Mouse (Mus musculus) spleen, postnatal 36 days (tissue): Measurements from ENCODE around the gene Spred2.

Experiments
- DNase-seq, 2 experiments: peaks; one replicate each; pipeline ENCODE4 v3.0.0; 2022; ENCODE audit warnings: low spot score in 2 of 2, mixed read lengths in 1 of 2

Spred2 gene

DNA sequence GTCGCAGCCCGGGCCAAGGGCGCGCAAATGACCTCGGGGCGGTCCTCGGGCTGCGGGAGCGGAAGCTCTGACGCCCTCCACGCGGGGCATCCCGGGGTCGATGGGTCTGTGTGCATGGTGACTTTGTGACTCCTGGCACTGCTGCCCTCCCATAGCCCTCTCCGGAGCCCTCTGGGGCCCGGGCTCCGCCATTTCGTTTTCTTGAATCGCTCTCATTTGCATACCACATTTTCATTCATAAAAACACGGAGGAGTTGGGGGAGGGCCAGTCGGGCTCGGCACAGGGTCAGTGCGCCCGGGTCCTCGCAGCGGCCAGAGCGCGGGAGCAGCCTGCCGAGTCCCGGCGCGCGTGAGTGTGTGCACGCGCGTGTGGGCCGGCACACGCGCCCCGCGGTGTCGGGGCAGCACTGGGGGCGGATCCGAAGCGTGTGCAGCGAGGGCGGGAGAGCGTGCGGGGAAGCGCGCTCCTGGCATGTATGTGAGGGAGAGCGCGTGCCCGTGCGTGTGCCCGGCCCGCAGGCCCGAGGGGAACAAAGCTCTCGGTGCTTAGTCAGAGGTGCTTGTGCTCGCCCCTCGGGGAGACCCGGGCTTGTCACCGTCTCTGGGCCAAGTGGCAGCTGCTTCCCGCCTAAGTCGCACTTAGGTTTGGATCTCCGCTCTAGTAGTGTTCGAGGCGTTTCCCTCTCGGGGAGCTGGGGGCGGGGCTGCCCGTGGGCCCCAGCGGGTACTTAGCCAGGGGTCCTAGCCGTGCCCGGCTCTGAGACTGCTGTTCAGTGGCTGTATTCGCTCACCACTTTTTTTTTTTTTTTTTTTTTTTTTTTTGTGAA, 1.2 kb downstream of the Spred2 start:
- DNase-seq: peak; percentile 59 to 68

DNA sequence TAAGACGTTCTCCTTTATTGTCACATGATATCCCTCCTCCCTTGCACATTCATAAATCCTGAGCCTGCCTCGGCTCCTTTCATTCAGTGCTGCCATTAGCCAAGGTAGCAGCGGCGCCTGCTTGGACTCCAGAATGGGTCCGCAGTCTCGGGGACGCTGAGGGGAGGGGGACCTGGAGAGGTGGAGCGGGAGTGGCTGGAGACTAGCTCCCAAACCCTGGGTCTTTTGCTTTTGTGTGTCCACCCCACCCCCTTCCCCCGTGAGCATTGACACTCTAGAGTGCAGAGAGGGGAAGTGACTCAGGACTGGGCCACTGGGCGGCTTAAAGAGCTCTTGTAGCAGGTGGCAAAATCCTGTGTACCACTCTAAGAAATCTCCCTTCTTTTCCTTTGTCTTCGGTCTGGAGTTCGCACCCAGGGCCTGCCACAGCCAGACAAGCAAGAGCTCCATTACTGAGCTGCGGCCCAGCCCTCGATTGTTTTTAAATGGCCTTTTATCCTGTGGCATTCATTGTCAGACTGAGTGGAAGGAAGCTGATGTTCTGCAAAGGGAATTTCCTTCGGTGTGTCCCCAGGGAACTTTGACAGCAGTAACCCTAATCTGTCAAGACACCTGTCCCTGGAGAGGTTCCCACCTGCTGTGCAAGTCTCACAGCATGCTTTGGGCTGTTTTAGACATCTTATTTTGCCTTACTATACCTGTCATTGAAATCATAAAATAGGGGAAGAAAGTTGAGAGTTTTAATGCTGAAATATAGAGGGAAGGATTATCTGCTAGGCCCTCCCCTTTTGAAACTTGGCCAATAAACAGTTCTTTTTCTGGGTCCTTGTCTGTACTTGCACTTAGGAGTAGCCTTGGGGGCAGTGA, 2.0 kb downstream of the Spred2 start:
- peak; percentile 63 to 64 for DNase-seq

DNA sequence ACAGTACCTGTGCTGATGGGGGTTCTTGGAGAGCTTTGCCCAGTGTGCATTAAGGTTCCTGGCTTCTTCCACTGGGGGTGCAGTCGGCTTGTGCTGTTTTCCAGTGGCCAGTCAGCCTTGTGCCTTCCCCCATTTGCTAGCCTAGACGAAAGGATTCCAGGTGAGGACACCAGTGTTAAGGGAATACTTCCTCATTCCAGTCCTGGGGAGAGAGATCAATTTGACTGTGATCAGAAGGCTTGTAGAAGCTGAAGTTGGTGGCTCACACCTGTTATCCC, 2.6 kb downstream of the Spred2 start:
- no peak for DNase-seq

DNA sequence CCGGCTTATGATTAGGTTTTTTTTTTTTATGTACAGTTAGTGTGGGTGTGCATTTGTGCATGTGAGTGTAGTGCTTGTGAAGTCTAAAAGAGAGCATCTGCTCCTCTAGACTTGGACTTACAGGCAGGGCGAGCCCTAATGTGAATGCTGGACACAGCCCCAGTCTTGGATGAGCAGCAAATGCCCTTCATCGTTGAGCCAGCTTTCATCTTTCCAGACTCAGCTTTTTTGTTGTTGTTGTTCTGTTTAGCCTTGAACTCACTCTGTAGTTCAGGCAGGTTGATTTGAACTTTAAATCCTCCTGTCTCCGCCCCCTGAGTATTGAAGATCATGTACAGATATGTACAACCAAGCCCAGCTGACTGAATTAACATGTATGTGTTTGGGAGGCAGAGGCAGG, 4.5 kb downstream of the Spred2 start:
- DNase-seq: no peak

DNA sequence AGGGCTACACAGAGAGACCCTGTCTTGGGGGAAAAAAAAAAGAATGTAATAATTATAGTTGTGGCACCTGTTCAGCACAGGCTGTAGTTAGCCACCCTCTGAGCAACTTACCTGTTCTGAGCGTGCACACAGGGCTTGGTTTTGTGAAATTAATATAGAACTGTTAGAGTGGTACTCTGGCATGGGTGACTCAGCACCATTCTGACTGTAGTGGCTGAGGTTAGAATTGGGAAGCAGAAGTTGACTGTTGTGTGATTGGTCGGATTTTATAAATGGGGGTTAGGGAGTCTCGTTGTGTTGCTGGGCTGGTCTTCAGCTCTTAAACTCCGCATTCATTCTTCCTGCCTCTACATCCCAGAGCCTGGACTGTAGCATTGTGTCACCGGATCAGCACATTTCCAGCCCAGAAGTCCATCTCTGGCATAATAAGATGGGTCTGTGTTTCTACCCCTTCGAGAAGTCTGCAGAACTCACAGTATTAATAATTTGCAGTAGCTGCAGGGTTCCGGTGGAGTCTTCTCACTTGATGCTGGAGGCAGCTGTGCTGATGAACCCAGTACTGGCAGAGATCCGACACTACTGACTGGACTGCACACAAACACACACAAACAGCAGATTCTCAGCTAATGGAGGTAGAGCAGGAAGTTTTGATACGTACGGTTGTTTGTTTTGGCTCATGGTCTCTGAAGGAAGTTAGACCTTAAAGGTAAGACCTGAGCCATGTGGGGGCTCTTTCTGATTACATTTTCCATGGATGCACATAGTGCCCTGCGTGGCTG, 5.1 kb downstream of the Spred2 start:
- DNase-seq: no peak

DNA sequence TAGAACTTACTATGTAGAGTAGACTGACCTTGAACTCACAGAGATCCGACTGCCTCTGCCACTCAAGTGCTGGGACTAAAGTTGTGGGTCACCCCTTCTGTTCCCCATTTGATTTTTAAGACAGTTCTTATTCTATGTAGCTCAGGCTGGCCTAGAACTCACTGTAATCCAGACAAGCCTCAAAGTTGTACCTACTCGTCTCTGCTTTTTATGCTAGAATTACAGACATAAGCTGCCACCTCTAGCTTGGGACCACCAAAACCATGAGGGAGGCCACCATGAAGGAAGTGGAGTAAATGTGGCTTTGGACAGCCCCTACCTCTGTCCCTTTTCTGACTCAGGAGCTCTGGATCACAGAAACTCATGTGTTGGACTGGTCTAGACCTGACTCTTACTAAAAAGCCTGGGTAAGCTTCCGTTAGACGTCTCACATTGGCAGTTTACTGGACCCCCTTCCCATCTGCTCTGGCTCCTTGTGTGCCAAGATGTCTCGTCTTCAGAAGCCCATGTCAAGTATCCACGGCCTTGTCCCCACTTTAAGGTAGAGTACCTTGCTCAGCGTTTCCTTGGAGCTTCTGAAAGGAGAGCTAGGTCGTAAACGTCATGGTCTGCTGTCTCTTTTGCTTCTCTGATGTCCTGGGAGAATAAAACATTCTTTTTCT, 7.5 kb downstream of the Spred2 start:
- DNase-seq: no peak

DNA sequence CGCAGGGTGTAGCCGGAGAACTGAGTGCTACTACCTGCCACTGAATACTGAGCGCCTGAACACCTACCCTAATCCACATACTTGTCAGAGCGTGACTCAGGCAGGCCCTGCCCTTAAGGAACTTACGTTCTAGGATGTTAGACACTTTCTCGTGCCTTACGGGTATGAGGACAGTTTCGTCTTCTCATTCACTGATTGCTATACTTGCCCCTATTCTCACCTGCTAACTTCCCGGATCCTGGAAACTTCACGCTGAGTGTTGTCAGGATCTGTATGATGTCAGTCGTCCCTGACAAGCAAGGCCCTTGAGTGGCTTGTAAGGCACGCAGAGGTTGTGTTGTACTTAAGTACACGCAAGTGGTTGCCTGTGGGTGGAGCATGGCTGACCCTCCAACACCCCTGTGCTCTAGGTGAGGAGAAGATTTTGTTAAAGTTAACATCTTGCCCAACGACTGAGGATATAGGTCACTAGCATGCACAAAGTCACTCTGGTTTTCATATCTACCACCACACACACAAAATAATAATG, 8.9 kb downstream of the Spred2 start:
- no peak for DNase-seq

DNA sequence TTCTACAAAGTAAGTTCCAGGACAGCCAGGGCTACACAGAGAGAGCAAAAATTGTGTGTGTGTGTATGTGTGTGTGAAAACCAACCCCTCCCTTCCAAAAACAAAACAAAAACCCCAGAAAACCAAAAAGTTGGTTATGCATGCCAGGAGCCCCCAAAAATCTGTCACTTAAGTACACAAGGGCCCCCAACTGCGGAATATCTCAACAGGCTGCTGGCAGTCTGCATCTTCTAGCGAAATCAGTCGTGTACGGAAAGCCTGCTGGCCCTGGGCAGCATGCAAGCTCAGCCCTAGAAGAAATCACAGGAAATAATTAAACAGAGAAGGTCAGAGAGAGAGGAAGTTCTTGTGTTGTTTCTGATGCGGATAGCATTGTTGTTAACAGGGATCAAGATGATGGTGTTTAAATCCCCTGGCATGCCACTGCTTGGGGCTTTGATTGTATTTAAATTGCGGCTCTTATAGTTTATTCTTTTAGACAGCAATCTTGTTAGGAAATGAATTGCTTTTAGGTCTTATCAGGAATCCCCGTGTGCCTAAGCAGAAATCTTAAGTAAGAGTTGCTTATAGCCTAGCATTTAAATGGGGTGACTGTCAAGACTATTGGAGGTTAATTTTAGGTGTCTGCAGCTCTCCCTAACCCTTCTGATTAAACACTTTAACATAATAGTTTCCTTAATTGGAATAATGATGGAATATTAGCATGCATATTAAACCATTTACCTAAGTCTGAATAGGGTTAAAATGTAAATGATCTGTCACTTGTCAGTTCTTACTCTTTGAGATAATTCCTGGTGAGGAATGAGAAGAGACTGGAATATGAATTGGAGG, 11.6 kb downstream of the Spred2 start:
- no peak for DNase-seq

DNA sequence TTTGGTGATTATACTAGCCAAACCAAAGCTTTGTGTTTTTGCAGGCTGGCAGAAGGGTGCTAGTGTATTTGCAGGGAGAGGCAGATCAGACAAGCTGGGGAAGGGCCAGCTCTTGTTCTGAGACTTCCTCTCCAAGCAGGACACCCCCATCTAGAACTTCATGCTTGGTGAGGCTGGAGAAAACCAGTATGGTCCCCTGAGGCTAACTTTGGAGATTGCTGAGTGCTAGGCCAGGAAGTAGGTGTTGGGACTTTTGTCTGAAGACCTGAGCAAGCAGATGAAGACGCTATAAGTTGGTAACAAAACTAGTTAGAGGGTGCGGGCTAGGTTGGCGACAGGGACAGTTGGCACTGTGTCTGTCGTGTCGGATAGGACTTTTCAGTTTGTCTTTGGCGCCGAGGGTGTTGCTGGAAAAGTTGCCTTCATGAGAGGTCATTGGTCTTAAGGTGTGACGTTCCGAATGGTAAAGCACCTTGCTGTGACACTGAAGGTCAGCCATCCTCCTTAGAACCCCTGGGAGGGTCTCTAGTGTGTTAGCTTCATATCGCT, 14.4 kb downstream of the Spred2 start:
- DNase-seq: peak; percentile 59 to 60

DNA sequence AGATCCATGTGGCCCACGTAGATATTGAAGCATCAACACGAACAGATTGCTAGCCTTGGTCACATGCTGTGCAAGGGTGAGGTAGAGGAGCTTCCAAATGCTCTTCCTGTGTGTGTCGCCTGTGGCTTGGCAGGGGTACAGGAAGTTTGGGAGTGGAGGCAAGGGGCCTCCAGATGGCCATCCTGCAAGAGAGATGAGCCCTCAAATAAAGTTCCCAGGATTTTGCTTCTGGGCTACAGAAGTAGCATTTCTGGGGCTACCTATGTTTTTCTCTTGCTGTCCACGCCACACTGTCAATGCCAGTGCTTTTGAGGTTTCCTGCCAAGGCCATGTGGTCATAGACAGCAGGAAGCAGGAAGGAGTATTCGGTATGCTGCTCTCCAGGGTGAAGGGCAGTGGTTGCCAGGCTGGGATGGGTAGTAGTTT, 15.1 kb downstream of the Spred2 start:
- no peak for DNase-seq

DNA sequence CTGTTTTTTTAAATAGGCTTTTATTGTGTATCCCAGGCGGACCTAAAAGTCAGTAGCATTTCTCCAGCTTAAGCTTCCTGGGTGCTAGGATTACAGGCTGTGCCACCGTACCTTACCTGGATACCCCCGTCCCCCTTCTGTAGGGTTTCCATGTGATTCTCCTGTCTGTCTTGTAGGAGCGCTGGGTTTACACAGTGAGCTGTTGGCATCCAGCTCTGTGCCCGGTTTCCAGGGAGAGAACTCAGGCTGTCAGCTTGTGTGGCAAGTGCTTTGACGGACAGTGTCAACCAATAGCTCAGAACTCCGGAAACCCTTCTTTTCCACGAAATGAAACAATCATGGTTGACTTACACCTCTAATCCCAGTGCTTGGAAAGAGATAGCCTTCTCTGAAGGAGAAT, 15.7 kb downstream of the Spred2 start:
- DNase-seq: no peak

DNA sequence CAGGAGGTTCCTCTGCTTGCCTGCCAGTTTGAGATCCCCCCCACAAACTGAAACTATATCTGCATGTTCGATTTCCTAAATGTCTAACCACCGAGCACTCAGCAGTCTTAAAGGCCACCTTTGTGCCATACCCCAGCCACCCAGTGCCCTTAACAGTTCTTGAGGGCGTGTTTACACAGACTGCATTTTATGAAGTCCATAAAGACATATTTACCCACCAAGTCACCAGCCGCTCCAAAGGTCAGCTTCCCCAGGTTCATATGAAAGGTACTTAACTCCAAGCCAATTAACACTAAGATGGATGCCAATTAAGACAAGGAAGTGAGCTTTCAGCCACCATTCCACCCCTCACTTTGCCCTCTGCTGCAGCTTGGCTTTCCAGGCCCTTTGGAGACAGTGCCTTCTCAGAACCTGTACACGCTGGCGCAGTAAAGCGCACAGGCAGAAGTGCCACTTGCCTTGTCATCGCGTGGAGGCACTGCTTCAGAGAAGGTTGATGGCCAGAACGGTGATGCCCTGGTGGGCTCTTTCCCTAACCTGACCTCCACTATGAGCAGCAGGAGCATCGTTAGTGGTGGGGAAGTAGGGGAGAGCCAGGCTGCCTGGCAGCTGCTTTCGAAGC, 17.1 kb downstream of the Spred2 start:
- DNase-seq: no peak

DNA sequence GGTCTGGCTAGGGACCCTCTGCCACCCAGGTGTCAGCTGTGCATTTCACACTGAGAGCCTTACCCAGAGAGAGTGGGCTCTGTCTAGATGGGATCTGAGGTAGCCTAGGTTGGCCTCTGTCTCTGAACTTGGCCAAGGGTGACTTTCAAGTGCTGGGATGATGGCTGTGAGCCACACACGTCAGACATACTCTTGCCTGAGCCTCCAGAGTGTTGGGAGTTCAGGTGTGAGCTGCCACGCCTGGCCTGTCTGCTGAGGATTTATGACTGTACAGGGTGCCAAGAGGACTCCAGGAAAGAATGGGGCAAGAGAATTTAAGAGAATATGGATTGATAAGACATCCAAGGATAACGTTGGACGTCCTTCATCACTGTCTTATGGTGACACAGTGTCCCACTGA, 17.8 kb downstream of the Spred2 start:
- DNase-seq: no peak

DNA sequence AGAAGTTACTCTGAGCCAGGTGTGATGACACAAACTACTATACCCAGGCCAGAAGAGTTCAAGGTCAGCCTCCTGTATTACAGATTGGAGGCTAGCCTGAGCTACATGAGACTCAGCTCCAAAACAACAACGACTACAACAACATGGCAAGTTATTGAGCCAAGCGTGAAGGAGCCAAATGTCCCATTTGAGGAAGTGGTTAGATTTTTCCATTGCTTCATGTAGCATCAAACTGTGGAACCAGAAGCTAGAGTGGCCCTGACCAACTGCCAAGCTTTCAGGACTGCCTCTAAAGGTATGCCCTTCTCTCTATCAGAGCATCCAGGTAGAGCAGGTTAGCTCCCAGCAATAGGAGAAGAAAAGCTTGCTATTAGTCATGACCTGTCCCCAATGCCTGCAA, 19.6 kb downstream of the Spred2 start:
- no peak for DNase-seq

DNA sequence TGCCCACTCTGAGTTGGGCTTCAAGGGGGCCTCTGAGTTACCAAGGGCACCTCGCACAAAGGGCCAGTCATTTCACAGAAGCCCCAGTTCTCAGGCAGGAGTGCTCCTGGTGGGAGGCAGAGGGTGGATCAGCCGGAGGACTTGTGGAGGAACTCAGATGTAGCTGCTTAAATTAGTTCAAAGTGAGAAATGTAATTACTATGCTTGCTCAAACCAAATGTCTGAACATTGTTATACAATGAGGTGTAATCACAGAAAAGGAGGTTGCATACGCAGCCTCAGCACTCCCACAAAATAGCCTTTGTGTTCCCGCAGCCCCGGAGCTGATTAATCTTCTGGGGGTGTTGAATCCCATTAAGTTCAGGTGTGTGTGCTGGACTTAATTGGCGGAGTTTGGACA, 20.5 kb downstream of the Spred2 start:
- no peak for DNase-seq

DNA sequence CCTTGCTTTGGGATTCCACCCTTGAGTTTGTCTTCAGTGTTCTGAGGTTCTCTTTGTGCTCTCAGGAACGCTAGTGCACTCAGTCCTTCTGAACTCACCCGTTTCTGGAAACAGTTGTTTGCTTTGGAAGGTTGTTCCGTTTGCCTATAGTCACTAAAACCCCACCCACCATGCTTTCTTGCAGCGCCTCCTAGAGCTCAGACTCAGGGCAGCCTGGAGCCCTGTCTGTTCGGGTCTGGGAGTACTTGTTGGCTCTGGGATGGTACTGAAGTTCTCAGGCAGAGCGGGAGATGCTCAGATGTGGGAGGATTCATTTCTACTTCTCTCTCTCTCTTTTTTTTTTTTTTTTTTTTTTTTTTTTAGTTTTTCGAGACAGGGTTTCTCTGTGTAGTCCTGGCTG, 22.5 kb downstream of the Spred2 start:
- DNase-seq: no peak

DNA sequence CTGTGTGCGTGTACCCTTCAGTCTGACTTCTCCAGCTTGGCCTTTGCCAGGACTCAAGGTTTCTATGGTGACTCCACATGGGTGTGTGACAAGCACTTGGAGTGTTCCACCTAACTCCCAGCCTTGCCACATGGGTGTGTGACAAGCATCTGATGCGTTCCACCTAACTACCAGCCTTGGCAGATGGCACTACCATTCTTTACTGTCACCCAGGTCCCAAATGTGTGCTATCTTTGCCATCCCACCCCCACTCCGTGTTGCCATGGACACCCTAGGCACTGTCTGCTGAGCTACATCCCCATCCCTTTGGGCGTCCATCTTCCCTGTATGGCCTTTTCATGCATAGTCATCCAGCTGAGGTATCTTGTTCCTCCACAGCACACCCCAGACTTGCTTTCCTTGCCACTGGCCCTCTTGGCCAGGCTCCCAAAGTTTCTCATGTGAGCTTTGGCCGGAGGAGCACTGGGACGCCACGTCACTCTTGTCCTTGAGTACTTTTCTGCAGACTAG, 23.5 kb downstream of the Spred2 start:
- no peak for DNase-seq

DNA sequence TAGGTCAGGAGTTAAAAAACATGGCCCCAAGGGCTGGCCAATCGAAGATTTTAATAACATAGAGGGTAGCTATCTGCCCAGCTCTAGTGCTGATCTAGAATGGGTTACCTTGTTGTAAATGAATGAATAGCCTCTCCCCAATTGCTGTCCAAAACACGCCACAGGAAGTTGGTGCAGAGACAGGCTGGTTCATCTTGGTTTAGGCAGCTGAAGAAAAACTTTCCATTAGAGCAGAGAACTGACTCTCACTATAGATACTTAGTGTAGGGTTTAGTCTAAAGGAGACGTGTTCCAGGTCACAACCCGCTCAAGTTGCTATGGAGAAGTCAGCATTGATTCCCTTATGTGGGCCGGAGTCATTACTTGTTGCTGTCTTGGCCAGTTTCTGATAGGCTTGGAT, 25.6 kb downstream of the Spred2 start:
- no peak for DNase-seq

DNA sequence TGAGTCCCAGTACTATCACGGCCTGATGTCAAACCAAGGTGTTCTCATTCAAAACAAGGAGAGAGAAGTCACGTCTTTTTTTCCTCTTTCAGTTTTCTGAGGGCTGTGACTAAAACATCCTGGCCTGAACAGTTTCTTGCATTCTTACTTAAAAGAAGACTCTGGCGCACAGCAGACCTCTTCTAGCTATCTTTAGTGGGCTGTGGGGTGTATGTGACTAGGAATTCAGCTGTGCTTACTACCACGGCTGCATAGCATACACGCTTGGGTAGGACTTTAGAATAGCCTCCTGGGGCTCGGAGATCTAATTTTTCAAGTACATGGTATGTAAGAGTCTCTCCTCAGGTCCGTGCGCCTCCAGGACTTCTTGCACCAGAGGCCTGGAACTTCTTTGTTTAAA, 26.0 kb downstream of the Spred2 start:
- DNase-seq: no peak

DNA sequence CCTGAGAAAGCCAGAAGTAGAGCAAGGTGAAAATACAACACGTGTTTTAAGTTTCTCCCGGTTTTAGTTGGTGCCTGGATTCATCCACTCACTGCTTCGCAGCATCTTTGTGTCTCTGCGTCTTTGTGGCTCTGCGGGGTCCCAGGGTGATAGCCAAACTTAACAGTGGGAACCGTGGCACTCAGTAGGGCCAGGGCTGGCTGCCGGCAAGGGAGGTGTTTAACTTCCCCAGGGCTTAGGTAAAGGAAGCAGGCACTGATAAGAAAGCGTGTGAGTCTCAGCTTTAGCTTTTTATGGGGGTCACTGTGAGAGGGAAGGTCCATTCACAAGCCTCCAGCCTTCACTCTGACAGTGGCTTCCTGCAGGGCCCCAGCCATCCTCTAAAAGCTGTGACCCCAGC, 28.8 kb downstream of the Spred2 start:
- no peak for DNase-seq
